Mouse (Mus musculus) megakaryocyte, embryonic 14.5 days (primary cell): ENCODE results near the gene Hemgn. TPM values are rescaled to one million over a fixed set of nuclear protein-coding genes. Genes with fewer than 3 reads are reported as not detected.

Source experiments
- H3K27me3 ChIP-seq: replicated peaks from 2 replicates; pipeline ENCODE3; 2012; ENCODE audit warnings: inconsistent platforms
- H3K36me3 ChIP-seq: replicated peaks from 2 replicates; pipeline ENCODE3; 2012; ENCODE audit warnings: low read length, inconsistent platforms, mixed read lengths
- H3K4me1 ChIP-seq: 2 replicates; pipeline ENCODE4 v1.6.1; 2012; ENCODE audit warnings: inconsistent platforms
- H3K4me3 ChIP-seq: replicated peaks from 2 replicates; pipeline ENCODE3; 2012; ENCODE audit warnings: moderate library complexity, mild to moderate bottlenecking, inconsistent platforms
- H3K9me3 ChIP-seq: 2 replicates; pipeline ENCODE4 v1.6.1; 2012; ENCODE audit warnings: inconsistent platforms
- FLI1 ChIP-seq: IDR thresholded peaks from 2 replicates; pipeline ENCODE4 v1.6.1; 2012; ENCODE audit warnings: low read length, inconsistent platforms, mixed read lengths
- GATA1 ChIP-seq: IDR thresholded peaks from 3 replicates; pipeline ENCODE4 v1.6.1; 2012; ENCODE audit warnings: mixed read lengths, low read length, inconsistent platforms, borderline replicate concordance
- polyA plus RNA-seq: library from polyadenylated mRNA; stranded (reverse); fragments of >175 nt; gene quantifications from 2 replicates; pipeline ENCODE4 v1.2.3, GENCODE M21; 2012; ENCODE audit warnings: low replicate concordance; ENCODE audit not compliant: insufficient read depth

Hemgn gene
- polyA plus RNA-seq, 1 experiment = 13.1 TPM

GRCm38 (mm10) chr4:46390390-46390970, 22.8 kb downstream of the Hemgn start:
- H3K4me1 ChIP-seq = peaks cover 40% of the 10 kb centered on the region
- peaks cover 59% of the 10 kb centered on the region for H3K36me3 ChIP-seq
- H3K9me3 ChIP-seq = no peaks in the 10 kb centered on the region
- TF ChIP-seq GATA1 (no peak), FLI1 (no peak)
- peak overlapping the region; percentile 96 for H3K4me3 ChIP-seq
- no peaks in the 10 kb centered on the region for H3K27me3 ChIP-seq

DNA sequence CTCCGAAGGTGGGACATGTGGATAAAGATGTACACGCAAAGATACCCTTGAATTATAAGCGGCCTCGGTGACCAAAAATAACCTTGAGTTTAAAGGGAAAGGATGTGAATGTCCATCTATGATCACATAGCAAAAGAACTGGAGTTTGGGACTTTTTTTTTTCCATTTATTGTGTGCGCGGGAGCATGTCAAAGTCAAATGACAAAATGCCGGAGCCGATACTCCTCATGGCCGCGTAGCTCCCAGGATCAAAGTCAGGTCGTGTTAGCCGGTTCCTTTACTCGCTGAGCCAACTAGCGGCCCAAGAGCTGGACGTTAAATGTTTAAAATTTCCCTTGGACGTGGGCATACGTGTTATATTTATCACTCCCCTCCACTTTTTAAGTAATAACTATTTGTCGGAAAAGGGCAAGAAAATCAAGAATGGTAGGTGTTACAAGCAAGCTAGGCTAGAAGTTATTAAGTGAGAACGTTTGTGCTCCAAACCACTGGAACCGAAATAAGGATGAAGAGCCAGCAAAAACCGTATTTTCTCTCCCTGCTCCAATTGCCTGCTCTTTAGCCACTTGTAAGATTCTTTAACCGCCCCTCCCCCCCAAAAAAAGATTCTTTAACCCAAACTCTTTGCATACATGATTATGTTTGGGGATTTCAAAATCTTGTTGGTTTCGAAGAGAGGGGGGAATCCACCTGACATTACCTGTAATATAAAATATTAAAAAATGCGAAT, 23.5 kb downstream of the Hemgn start:
- TF ChIP-seq FLI1 = no peak
- TF ChIP-seq GATA1 = no peak
- no peaks in the 10 kb centered on the region for H3K9me3 ChIP-seq
- no peaks in the 10 kb centered on the region for H3K27me3 ChIP-seq
- peaks cover 60% of the 10 kb centered on the region for H3K36me3 ChIP-seq
- peaks cover 37% of the 10 kb centered on the region for H3K4me1 ChIP-seq
- peak overlapping the region; percentile 96 for H3K4me3 ChIP-seq

DNA sequence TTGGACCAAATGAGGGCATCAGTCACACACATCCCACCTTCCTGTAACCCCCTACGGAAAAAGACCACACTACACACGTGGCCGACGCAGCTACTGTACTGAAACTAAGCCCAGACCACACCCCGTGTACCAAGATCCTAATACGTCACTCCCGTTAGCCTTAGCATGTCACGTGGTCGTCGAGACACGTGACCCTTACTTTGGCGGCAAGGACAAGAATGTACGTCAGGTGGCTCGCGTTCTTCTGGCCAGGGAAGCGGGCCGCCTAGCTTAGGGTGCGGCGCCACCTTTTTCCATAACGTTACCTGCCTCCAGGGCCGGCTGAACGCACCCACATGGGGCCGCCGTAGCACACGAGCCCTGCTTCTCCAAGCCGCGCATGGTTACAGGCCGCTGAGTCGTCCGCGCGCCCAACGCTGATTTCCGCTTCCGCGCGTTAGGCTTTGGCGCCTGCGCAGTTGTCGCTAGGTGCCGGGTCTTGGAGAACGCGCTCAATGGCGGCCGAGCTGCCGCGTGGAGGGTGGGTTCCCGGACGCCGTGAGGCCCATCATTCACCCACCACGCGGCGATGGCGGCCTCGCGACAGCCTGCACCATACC, 24.2 kb downstream of the Hemgn start, which contains the start of gene Trmo:
Trmo (minus strand) TSS at position 425 of the 599 bp plus-strand sequence.
- Histone ChIP-seq H3K27me3 (no peaks in the 10 kb centered on the region), H3K4me3 (peak within 1 kb of the TSS; percentile 96), H3K9me3 (no peaks in the 10 kb centered on the region), H3K4me1 (peaks cover 32% of the 10 kb centered on the region), H3K36me3 (peaks cover 60% of the 10 kb centered on the region)
- TF ChIP-seq GATA1 (no peak), FLI1 (peak; percentile 31; the same call in 1 of the 2 replicates)

DNA sequence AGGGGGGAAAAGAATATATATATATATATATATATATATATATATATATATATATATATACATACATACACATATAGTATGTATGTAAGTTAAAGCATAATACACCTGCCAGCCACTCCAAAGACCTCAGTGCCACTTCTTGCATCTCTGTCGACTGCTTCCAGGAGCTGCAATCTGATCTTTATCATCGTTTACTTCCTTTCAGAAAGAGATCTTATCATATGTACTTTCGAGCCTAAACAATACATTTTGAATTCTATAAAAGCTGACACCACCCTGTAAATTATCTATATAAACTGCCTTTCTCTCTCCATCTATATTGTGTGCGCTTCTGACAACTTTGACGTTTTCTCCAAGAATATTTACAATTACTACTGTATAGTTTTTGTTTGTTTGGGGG, 24.8 kb downstream of the Hemgn start:
- Histone ChIP-seq H3K4me1 (peaks cover 32% of the 10 kb centered on the region), H3K36me3 (peaks cover 60% of the 10 kb centered on the region)
- TF ChIP-seq FLI1 (no peak), GATA1 (no peak)

GRCm38 (mm10) chr4:46374869-46375368, 38.4 kb downstream of the Hemgn start:
- TF ChIP-seq FLI1 = no peak
- TF ChIP-seq GATA1 = no peak
- peaks cover 3% of the 10 kb centered on the region for H3K27me3 ChIP-seq
- no peaks in the 10 kb centered on the region for H3K9me3 ChIP-seq
- peak overlapping the region; percentile 92 for H3K4me3 ChIP-seq
- peaks cover 42% of the 10 kb centered on the region for H3K4me1 ChIP-seq
- peaks cover 44% of the 10 kb centered on the region for H3K36me3 ChIP-seq

More for the DNA sequence above, 24.8 kb downstream of the Hemgn start:
- H3K9me3 ChIP-seq = no peaks in the 10 kb centered on the region
- H3K27me3 ChIP-seq = no peaks in the 10 kb centered on the region
- peak overlapping the region; percentile 96 for H3K4me3 ChIP-seq

GRCm38 (mm10) chr4:46374455-46374854, 38.9 kb downstream of the Hemgn start:
- Histone ChIP-seq H3K4me1 (peaks cover 44% of the 10 kb centered on the region), H3K27me3 (peaks cover 3% of the 10 kb centered on the region), H3K36me3 (peaks cover 40% of the 10 kb centered on the region), H3K4me3 (peak overlapping the region; percentile 92), H3K9me3 (0 out of 2 replicates have a peak, but pooled peaks cover 4% of the 10 kb centered on the region)
- TF ChIP-seq GATA1 (no peak), FLI1 (no peak)

DNA sequence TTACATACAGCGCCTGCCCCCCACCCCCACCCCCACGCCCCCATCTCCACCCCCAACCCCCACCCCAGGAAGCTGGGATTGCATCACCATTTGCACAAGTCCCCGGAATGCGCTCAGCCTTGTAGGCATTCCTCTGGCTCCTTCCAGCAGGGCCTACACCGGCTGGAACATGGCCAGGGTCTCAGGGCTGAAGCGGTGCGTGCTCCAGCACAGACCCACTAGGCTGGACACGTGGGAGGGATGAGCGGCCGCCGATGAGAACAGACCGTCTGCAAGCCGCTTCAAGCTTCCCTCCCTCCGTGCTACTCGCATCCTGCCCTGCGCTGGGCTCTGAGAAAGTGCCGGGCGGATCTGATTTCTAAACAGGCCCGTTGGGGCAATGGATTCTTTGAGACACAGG, 42.3 kb downstream of the Hemgn start:
- peak overlapping the region; percentile 79 for H3K4me3 ChIP-seq
- H3K36me3 ChIP-seq = peaks cover 5% of the 10 kb centered on the region
- peaks cover 26% of the 10 kb centered on the region for H3K27me3 ChIP-seq
- peaks cover 63% of the 10 kb centered on the region for H3K4me1 ChIP-seq
- peaks cover 12% of the 10 kb centered on the region for H3K9me3 ChIP-seq
- TF ChIP-seq GATA1 = no peak
- no peak for TF ChIP-seq FLI1

DNA sequence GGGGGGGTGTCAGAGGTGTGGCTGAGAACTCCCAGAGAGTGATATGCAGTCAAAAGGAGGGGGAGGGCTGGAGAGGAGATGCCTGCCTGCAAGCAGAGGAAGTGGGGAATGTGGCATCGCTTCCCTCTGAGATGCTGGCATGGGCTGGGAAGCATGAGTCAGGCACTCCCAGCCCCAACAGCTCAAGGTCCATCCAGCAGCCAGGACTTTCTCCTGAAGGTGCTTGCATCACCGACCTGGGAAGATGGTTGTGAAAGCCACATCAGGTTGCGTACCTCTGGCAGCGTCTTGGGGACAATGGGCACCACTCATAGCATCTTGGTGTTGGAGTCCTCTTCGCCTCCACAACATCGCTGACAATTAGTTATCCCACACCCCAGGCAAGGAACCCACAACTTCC, 42.9 kb downstream of the Hemgn start:
- Histone ChIP-seq H3K4me1 (peaks cover 62% of the 10 kb centered on the region), H3K27me3 (peaks cover 33% of the 10 kb centered on the region), H3K36me3 (no peaks in the 10 kb centered on the region), H3K4me3 (peak overlapping the region; percentile 86), H3K9me3 (peaks cover 12% of the 10 kb centered on the region)
- TF ChIP-seq GATA1 (no peak), FLI1 (no peak)

DNA sequence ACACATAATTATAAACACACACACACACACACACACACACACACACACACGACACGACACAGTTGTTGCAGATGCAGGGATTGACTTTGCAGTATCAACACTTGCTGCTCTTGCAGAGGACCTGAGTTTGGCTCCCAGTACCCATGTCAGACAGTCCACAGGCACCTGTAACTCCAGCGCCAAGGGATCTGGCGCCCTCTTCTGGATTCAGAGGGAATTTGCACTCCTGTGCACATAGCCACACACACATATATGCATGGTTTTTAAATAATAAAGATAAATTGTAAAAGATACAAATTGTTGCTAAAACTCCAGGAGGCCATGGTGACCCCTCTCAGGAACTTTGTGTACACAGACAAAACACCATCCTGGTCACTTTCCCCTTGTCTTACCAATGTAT, 44.2 kb downstream of the Hemgn start:
- peaks cover 44% of the 10 kb centered on the region for H3K27me3 ChIP-seq
- H3K9me3 ChIP-seq = peaks cover 19% of the 10 kb centered on the region
- peaks cover 49% of the 10 kb centered on the region for H3K4me1 ChIP-seq
- H3K36me3 ChIP-seq = no peaks in the 10 kb centered on the region
- TF ChIP-seq GATA1 (no peak), FLI1 (no peak)
- no peak overlapping the region for H3K4me3 ChIP-seq
